In the genomic region with DNA sequence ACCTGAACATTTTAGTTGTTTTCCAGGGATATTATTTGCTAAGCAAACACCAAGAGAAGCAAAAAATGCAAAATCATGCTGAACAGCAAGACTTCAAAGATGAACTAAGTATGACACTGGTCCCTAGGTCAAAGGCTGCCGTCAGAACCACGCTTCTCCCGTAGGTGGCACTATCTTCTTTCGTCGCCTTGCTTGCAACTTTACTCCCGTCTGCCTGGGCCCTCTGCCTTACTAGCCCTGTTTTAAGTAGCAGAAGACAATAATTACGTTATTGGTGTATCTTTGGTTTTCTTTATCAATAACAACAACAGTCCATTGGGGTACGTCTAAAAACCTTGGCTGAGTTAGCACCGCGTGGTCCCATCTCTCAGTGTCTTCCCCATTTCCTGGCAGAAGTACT, we compare ENCODE assay signal across 8 mouse cellular contexts. TPM values are rescaled to one million over a fixed set of nuclear protein-coding genes. Genes with fewer than 3 reads are reported as not detected.
DNase-seq lines count a peak whose midpoint lies in the region; ATAC-seq lines count a peak whose summit lies in the region.

No protein-coding gene starts in this region.

- DNase-seq in urinary bladder, adult 18-20 months (ENCODE audit: low spot score in 2 of 2): peak; percentile 41 to 42
- no peak for DNase-seq in urinary bladder, adult 2 months (ENCODE audit: low spot score)
- peak; percentile 20 for DNase-seq in c-Kit-positive CD71-positive TER-119-negative erythroid progenitor cells, embryonic 14.5 days (ENCODE audit: low read depth)
- DNase-seq in gastrocnemius, adult 18-20 months (ENCODE audit: low spot score): peak; percentile 82
- peak; percentile 71 for DNase-seq in limb, embryonic 11.5 days (ENCODE audit: low spot score)
- DNase-seq in thymus, postnatal 36 days: peak; percentile 56 to 57

- H3K4me1 ChIP-seq in limb, embryonic 11.5 days (ENCODE audit: control insufficient read depth, insufficient read depth, low read length): peaks cover 14% of the 10 kb centered on the region; the same call in 1 of the 2 replicates
- H3K4me1 ChIP-seq in neural tube, embryonic 15.5 days: peaks cover 29% of the 10 kb centered on the region

- H3K4me3 ChIP-seq in limb, embryonic 11.5 days (ENCODE audit: low read depth, low read length): no peak overlapping the region
- no peak overlapping the region for H3K4me3 ChIP-seq in neural tube, embryonic 15.5 days (replicated peaks)

- no peaks in the 10 kb centered on the region for H3K9me3 ChIP-seq in limb, embryonic 11.5 days (ENCODE audit: control insufficient read depth, low read length)
- H3K9me3 ChIP-seq in neural tube, embryonic 15.5 days (replicated peaks): no peaks in the 10 kb centered on the region

- no peak overlapping the region for H3K27ac ChIP-seq in limb, embryonic 11.5 days (replicated peaks; ENCODE audit: low read depth, low read length)
- no peak overlapping the region for H3K27ac ChIP-seq in neural tube, embryonic 15.5 days (replicated peaks)

- no peaks in the 10 kb centered on the region for H3K36me3 ChIP-seq in limb, embryonic 11.5 days (ENCODE audit: control insufficient read depth, insufficient read depth, low read length)
- H3K36me3 ChIP-seq in neural tube, embryonic 15.5 days: no peaks in the 10 kb centered on the region

- no peaks in the 10 kb centered on the region for H3K27me3 ChIP-seq in limb, embryonic 11.5 days (ENCODE audit: control insufficient read depth, insufficient read depth, low read length)
- peaks cover 13% of the 10 kb centered on the region for H3K27me3 ChIP-seq in neural tube, embryonic 15.5 days (replicated peaks)

- no peak overlapping the region for H3K9ac ChIP-seq in limb, embryonic 11.5 days (ENCODE audit: low read length)
- no peak overlapping the region for H3K9ac ChIP-seq in neural tube, embryonic 15.5 days (replicated peaks)

- ATAC-seq in inflammation-experienced regulatory T-cells, adult 6 months: peak; percentile 54
- ATAC-seq in limb, embryonic 11.5 days (ENCODE audit: insufficient number of reproducible peaks, low FRiP score, low TSS enrichment, low read depth): no peak
- no peak for ATAC-seq in neural tube, embryonic 15.5 days (ENCODE audit: low FRiP score)

- WGBS in limb, embryonic 11.5 days: 6% methylated on average over 10 of the region's 10 CpGs
- WGBS in neural tube, embryonic 15.5 days: 5% methylated on average over 10 of the region's 10 CpGs

- H3K4me2 ChIP-seq in limb, embryonic 11.5 days (ENCODE audit: low read depth, severe bottlenecking): no peak overlapping the region
- peak overlapping the region; percentile 94; the same call in 1 of the 2 replicates for H3K4me2 ChIP-seq in neural tube, embryonic 15.5 days

RNA-seq across cellular contexts. Expression of gene Samd4, which starts 1.7 kb away (rescaled TPM):
- polyA plus RNA-seq in urinary bladder, adult 2 months (2012; rRNA removed): 28.6 and 33.4 TPM in 2 replicates
- total RNA-seq in gastrocnemius, adult 18-20 months (2021): 10 to 100 TPM; 54.5 to 72.9 TPM
- polyA plus RNA-seq in inflammation-experienced regulatory T-cells, adult 6 months (2017; shearing (Covaris generic)): not detected
- 2.1 and 3.0 TPM in 2 replicates for polyA plus RNA-seq in limb, embryonic 11.5 days (2014; fragmentation: Nextera tagmentation; extraction: Ambion mirVana)
- polyA plus RNA-seq in neural tube, embryonic 15.5 days (2015; fragmentation: Nextera tagmentation; extraction: Ambion mirVana): 5.1 and 5.2 TPM in 2 replicates

RNA-seq across cellular contexts. Expression of gene Cgrrf1, which starts 49.0 kb away (rescaled TPM):
- polyA plus RNA-seq in urinary bladder, adult 2 months (2012; rRNA removed): 47.0 and 50.5 TPM in 2 replicates
- 10 to 100 TPM; 48.2 to 52.4 TPM for total RNA-seq in gastrocnemius, adult 18-20 months (2021)
- 10 to 100 TPM in 2 of 3 experiments, 1 to 10 TPM in 1; 8.2 to 12.2 (median 11.3) TPM for polyA plus RNA-seq in inflammation-experienced regulatory T-cells, adult 6 months (2017; shearing (Covaris generic))
- polyA plus RNA-seq in limb, embryonic 11.5 days (2014; fragmentation: Nextera tagmentation; extraction: Ambion mirVana): 29.5 and 35.2 TPM in 2 replicates
- 20.2 and 20.7 TPM in 2 replicates for polyA plus RNA-seq in neural tube, embryonic 15.5 days (2015; fragmentation: Nextera tagmentation; extraction: Ambion mirVana)

RNA-seq across cellular contexts. Expression of gene Gmfb, which starts 58.9 kb away (rescaled TPM):
- polyA plus RNA-seq in urinary bladder, adult 2 months (2012; rRNA removed): 41.3 and 47.1 TPM in 2 replicates
- 10 to 100 TPM; 17.3 to 18.1 TPM for total RNA-seq in gastrocnemius, adult 18-20 months (2021)
- polyA plus RNA-seq in inflammation-experienced regulatory T-cells, adult 6 months (2017; shearing (Covaris generic)): 100 to 1,000 TPM in 1 of 3 experiments, 10 to 100 TPM in 2; 93.1 to 115 (median 98.6) TPM
- polyA plus RNA-seq in limb, embryonic 11.5 days (2014; fragmentation: Nextera tagmentation; extraction: Ambion mirVana): 99.2 and 111 TPM in 2 replicates
- 116 and 123 TPM in 2 replicates for polyA plus RNA-seq in neural tube, embryonic 15.5 days (2015; fragmentation: Nextera tagmentation; extraction: Ambion mirVana)
